Mouse (Mus musculus): ENCODE data around the gene Ints3. TPM values are rescaled to one million over a fixed set of nuclear protein-coding genes. Genes with fewer than 3 reads are reported as not detected.

Gene Ints3
- polyA plus RNA-seq, 1 experiment from 2014 or later = 50.5 TPM

DNA sequence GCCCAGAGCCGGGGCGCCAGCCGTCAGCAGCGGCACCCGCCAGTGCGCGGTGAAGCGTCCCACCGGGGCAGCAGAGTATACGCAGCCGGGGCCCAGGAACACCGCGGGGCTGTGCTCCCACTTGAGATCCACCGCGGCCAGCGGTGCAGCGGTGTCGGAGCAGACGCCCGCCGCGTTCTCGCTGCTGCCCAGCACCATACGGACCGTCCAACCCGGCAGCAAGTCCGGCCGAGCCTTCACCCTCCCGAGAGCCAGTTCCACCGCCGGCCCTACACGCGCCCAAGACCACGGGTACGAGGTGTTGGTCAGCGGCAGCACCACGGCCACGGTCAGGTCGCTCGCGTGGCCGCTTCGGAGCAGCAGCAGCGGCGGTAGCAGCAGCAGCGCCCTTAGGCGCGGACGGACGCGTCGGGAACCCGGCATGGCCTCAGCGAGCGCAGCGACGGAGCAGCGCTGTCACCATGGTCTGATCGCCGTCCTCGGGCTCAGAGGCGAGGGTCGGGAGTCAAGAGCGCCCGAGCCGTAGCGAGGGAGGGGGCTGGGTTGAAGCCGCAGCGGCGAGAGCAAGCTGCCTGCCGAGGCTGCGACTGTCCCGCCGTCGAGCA is 31.8 kb upstream of the Ints3 start:
- Histone ChIP-seq H3K27me3 (ENCODE audit: control insufficient read depth, insufficient read depth, low read length) (peaks cover 39% of the 10 kb centered on the region), H3K9me3 (ENCODE audit: control insufficient read depth, low read length) (no peaks in the 10 kb centered on the region), H3K4me3 (ENCODE audit: low read depth, low read length) (peak overlapping the region; percentile 41), H3K9ac (ENCODE audit: low read length) (peak overlapping the region; percentile 29), H3K4me2 (ENCODE audit: low read depth, low read length, severe bottlenecking) (peak overlapping the region; percentile 77), H3K36me3 (ENCODE audit: control insufficient read depth, insufficient read depth, low read length) (no peaks in the 10 kb centered on the region), H3K4me1 (replicated peaks; ENCODE audit: control insufficient read depth, insufficient read depth, low read length) (peaks cover 9% of the 10 kb centered on the region; the same call in 1 of the 2 replicates), H3K27ac (ENCODE audit: low read depth, low read length) (no peak overlapping the region)
- ATAC-seq (replicated peaks; ENCODE audit: low FRiP score) (peak; percentile 32), DNase-seq (ENCODE audit: low spot score) (peak; percentile 70)
- 2% methylated on average over 75 of the region's 75 CpGs for WGBS

- no peaks in the 10 kb centered on the region for H3K36me3 ChIP-seq (ENCODE audit: control insufficient read depth, insufficient read depth, low read length)
- 11% methylated on average over 37 of the region's 37 CpGs for WGBS
- H3K9me3 ChIP-seq (ENCODE audit: control insufficient read depth, low read length) = no peaks in the 10 kb centered on the region
- H3K4me2 ChIP-seq (ENCODE audit: low read depth, low read length, severe bottlenecking) = peak overlapping the region; percentile 77
- peak overlapping the region; percentile 41 for H3K4me3 ChIP-seq (ENCODE audit: low read depth, low read length)
- ATAC-seq (replicated peaks; ENCODE audit: low FRiP score) = peak; percentile 12
- no peak overlapping the region; the same call in 1 of the 2 replicates for H3K9ac ChIP-seq (ENCODE audit: low read length)
- H3K27ac ChIP-seq (ENCODE audit: low read depth, low read length) = no peak overlapping the region
- H3K4me1 ChIP-seq (replicated peaks; ENCODE audit: control insufficient read depth, insufficient read depth, low read length) = peaks cover 9% of the 10 kb centered on the region; the same call in 1 of the 2 replicates
- peaks cover 39% of the 10 kb centered on the region for H3K27me3 ChIP-seq (ENCODE audit: control insufficient read depth, insufficient read depth, low read length)
- no peak for DNase-seq (ENCODE audit: low spot score)
Measured at GRCm38 (mm10) chr3:90464552-90465080, 31.2 kb upstream of the Ints3 start.

GRCm38 (mm10) chr3:90462579-90462978 is 29.2 kb upstream of the Ints3 start:
- H3K4me1 ChIP-seq (replicated peaks; ENCODE audit: control insufficient read depth, insufficient read depth, low read length) = peaks cover 9% of the 10 kb centered on the region; the same call in 1 of the 2 replicates
- peaks cover 39% of the 10 kb centered on the region for H3K27me3 ChIP-seq (ENCODE audit: control insufficient read depth, insufficient read depth, low read length)
- 31% methylated on average over 7 of the region's 7 CpGs for WGBS
- no peak overlapping the region for H3K4me3 ChIP-seq (ENCODE audit: low read depth, low read length)
- DNase-seq (ENCODE audit: low spot score) (no peak), ATAC-seq (replicated peaks; ENCODE audit: low FRiP score) (no peak)
- no peak overlapping the region for H3K4me2 ChIP-seq (ENCODE audit: low read depth, low read length, severe bottlenecking)
- no peak overlapping the region for H3K9ac ChIP-seq (ENCODE audit: low read length)
- H3K9me3 ChIP-seq (ENCODE audit: control insufficient read depth, low read length) = no peaks in the 10 kb centered on the region
- H3K36me3 ChIP-seq (ENCODE audit: control insufficient read depth, insufficient read depth, low read length) = no peaks in the 10 kb centered on the region
- H3K27ac ChIP-seq (ENCODE audit: low read depth, low read length) = no peak overlapping the region

GRCm38 (mm10) chr3:90461935-90462334 is 28.5 kb upstream of the Ints3 start:
- 89% methylated on average over 3 of the region's 3 CpGs for WGBS
- no peaks in the 10 kb centered on the region for H3K9me3 ChIP-seq (ENCODE audit: control insufficient read depth, low read length)
- H3K9ac ChIP-seq (ENCODE audit: low read length) = no peak overlapping the region
- peaks cover 9% of the 10 kb centered on the region; the same call in 1 of the 2 replicates for H3K4me1 ChIP-seq (replicated peaks; ENCODE audit: control insufficient read depth, insufficient read depth, low read length)
- no peak overlapping the region for H3K4me3 ChIP-seq (ENCODE audit: low read depth, low read length)
- no peak for DNase-seq (ENCODE audit: low spot score)
- H3K27ac ChIP-seq (ENCODE audit: low read depth, low read length) = no peak overlapping the region
- no peak overlapping the region for H3K4me2 ChIP-seq (ENCODE audit: low read depth, low read length, severe bottlenecking)
- no peak for ATAC-seq (replicated peaks; ENCODE audit: low FRiP score)
- no peaks in the 10 kb centered on the region for H3K36me3 ChIP-seq (ENCODE audit: control insufficient read depth, insufficient read depth, low read length)
- H3K27me3 ChIP-seq (ENCODE audit: control insufficient read depth, insufficient read depth, low read length) = peaks cover 39% of the 10 kb centered on the region

- no peak for DNase-seq (ENCODE audit: low spot score)
- Histone ChIP-seq H3K36me3 (ENCODE audit: control insufficient read depth, insufficient read depth, low read length) (no peaks in the 10 kb centered on the region), H3K4me3 (ENCODE audit: low read depth, low read length) (no peak overlapping the region), H3K4me2 (ENCODE audit: low read depth, low read length, severe bottlenecking) (no peak overlapping the region), H3K9me3 (ENCODE audit: control insufficient read depth, low read length) (no peaks in the 10 kb centered on the region), H3K27ac (ENCODE audit: low read depth, low read length) (no peak overlapping the region), H3K4me1 (replicated peaks; ENCODE audit: control insufficient read depth, insufficient read depth, low read length) (peaks cover 4% of the 10 kb centered on the region; the same call in 1 of the 2 replicates), H3K27me3 (ENCODE audit: control insufficient read depth, insufficient read depth, low read length) (peaks cover 31% of the 10 kb centered on the region), H3K9ac (ENCODE audit: low read length) (no peak overlapping the region)
- 77% methylated on average over 5 of the region's 5 CpGs for WGBS
- ATAC-seq (replicated peaks; ENCODE audit: low FRiP score) = no peak
Measured at GRCm38 (mm10) chr3:90460315-90460714, 26.9 kb upstream of the Ints3 start.

DNA sequence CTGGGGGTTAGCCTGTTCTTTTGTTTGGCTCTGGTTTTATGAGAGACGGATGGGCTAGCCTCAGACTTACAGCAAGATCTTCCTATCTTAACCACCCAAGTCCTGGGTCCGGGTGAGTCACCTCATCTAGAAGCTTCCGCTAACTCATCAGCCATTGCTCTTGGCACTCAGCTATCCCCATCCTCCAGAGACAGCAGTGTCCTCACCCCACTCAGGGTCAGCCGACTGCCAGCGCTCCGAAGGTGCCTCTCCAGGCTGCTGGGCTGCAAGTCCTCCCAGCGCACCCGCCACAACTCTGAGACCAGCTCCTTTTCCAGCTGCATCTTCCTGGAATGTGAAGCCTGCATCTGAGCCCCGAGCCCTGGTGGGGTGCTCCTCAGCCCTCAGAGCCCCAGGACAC is 26.3 kb upstream of the Ints3 start:
- no peak for DNase-seq (ENCODE audit: low spot score)
- Histone ChIP-seq H3K9ac (ENCODE audit: low read length) (no peak overlapping the region), H3K9me3 (ENCODE audit: control insufficient read depth, low read length) (no peaks in the 10 kb centered on the region), H3K36me3 (ENCODE audit: control insufficient read depth, insufficient read depth, low read length) (no peaks in the 10 kb centered on the region), H3K4me1 (replicated peaks; ENCODE audit: control insufficient read depth, insufficient read depth, low read length) (no peaks in the 10 kb centered on the region), H3K27ac (ENCODE audit: low read depth, low read length) (no peak overlapping the region), H3K4me3 (ENCODE audit: low read depth, low read length) (no peak overlapping the region), H3K4me2 (ENCODE audit: low read depth, low read length, severe bottlenecking) (no peak overlapping the region), H3K27me3 (ENCODE audit: control insufficient read depth, insufficient read depth, low read length) (peaks cover 25% of the 10 kb centered on the region)
- ATAC-seq (replicated peaks; ENCODE audit: low FRiP score) = no peak
- WGBS = 81% methylated on average over 9 of the region's 9 CpGs

- Histone ChIP-seq H3K9ac (ENCODE audit: low read length) (no peak overlapping the region), H3K36me3 (ENCODE audit: control insufficient read depth, insufficient read depth, low read length) (no peaks in the 10 kb centered on the region), H3K9me3 (ENCODE audit: control insufficient read depth, low read length) (no peaks in the 10 kb centered on the region), H3K27ac (ENCODE audit: low read depth, low read length) (no peak overlapping the region), H3K27me3 (ENCODE audit: control insufficient read depth, insufficient read depth, low read length) (no peaks in the 10 kb centered on the region), H3K4me2 (ENCODE audit: low read depth, low read length, severe bottlenecking) (no peak overlapping the region), H3K4me3 (ENCODE audit: low read depth, low read length) (no peak overlapping the region), H3K4me1 (replicated peaks; ENCODE audit: control insufficient read depth, insufficient read depth, low read length) (no peaks in the 10 kb centered on the region)
- 88% methylated on average over 14 of the region's 14 CpGs for WGBS
- DNase-seq (ENCODE audit: low spot score) = no peak
- ATAC-seq (replicated peaks; ENCODE audit: low FRiP score) = no peak
Measured at GRCm38 (mm10) chr3:90454931-90455330, 21.5 kb upstream of the Ints3 start.

GRCm38 (mm10) chr3:90451396-90452095 is 18.1 kb upstream of the Ints3 start:
- H3K27ac ChIP-seq (ENCODE audit: low read depth, low read length) = no peak overlapping the region

More at GRCm38 (mm10) chr3:90451396-90452095, 18.1 kb upstream of the Ints3 start:
- peaks cover 7% of the 10 kb centered on the region; the same call in 1 of the 2 replicates for H3K4me1 ChIP-seq (replicated peaks; ENCODE audit: control insufficient read depth, insufficient read depth, low read length)
- ATAC-seq (replicated peaks; ENCODE audit: low FRiP score) (no peak), DNase-seq (ENCODE audit: low spot score) (no peak)
- H3K9me3 ChIP-seq (ENCODE audit: control insufficient read depth, low read length) = no peaks in the 10 kb centered on the region
- H3K4me3 ChIP-seq (ENCODE audit: low read depth, low read length) = no peak overlapping the region
- H3K36me3 ChIP-seq (ENCODE audit: control insufficient read depth, insufficient read depth, low read length) = no peaks in the 10 kb centered on the region
- WGBS = 65% methylated on average over 10 of the region's 10 CpGs
- H3K9ac ChIP-seq (ENCODE audit: low read length) = no peak overlapping the region
- H3K4me2 ChIP-seq (ENCODE audit: low read depth, low read length, severe bottlenecking) = no peak overlapping the region
- no peaks in the 10 kb centered on the region for H3K27me3 ChIP-seq (ENCODE audit: control insufficient read depth, insufficient read depth, low read length)
